Mouse (Mus musculus) CH12.LX (cell line): Measurements from ENCODE around the gene Speer4b. TPM values are rescaled to one million over a fixed set of nuclear protein-coding genes. Genes with fewer than 3 reads are reported as not detected.

Experiments used
- DNase-seq: peaks from one replicate; pipeline ENCODE4 v3.0.0-alpha.2; 2013; ENCODE audit errors: extremely low read depth
- H3K27ac ChIP-seq: 2 replicates; pipeline ENCODE4 v1.5.1; 2012; ENCODE audit warnings: low read depth, mild to moderate bottlenecking, control low read depth, moderate library complexity; ENCODE audit not compliant: insufficient read depth
- H3K27me3 ChIP-seq: replicated peaks from 2 replicates; pipeline ENCODE3; 2012; ENCODE audit warnings: inconsistent platforms
- H3K36me3 ChIP-seq, 2 experiments: replicated peaks in 1 of 2; 2 replicates each; pipeline versions ENCODE3 to v1.6.1; 2012; ENCODE audit warnings: inconsistent platforms in 1 of 2, low read length in 1 of 2, mild to moderate bottlenecking in 1 of 2, mixed read lengths in 1 of 2, moderate library complexity in 1 of 2; ENCODE audit not compliant: control insufficient read depth in 1 of 2, insufficient read depth in 1 of 2
- H3K4me1 ChIP-seq, 2 experiments: 2 replicates each; pipeline ENCODE4 v1.6.1; 2012; ENCODE audit warnings: inconsistent platforms in 1 of 2, moderate library complexity in 1 of 2; ENCODE audit not compliant: insufficient read depth in 2 of 2, control insufficient read depth in 1 of 2
- H3K4me2 ChIP-seq: 2 replicates; pipeline ENCODE4 v1.6.1; 2012; ENCODE audit warnings: low read depth, mild to moderate bottlenecking, control low read depth; ENCODE audit not compliant: poor library complexity, insufficient read depth, severe bottlenecking
- H3K4me3 ChIP-seq, 3 experiments: fragments of 150-350 bp in 1 of 3; sonication (generic) in 1 of 3; replicated peaks in 1 of 3; 2 replicates each; pipeline versions ENCODE3 to v1.5.1; 2011 to 2012; ENCODE audit warnings: low read depth in 2 of 3, low read length in 2 of 3, mild to moderate bottlenecking in 2 of 3, moderate library complexity in 2 of 3, control low read depth in 1 of 3, improper control_type of control experiment in 1 of 3, inconsistent platforms in 1 of 3, mixed read lengths in 1 of 3; ENCODE audit not compliant: poor library complexity in 1 of 3
- H3K79me2 ChIP-seq: replicated peaks from 2 replicates; pipeline ENCODE4 v1.6.1; 2012; ENCODE audit warnings: mild to moderate bottlenecking, moderate library complexity; ENCODE audit not compliant: control insufficient read depth, poor library complexity, insufficient read depth, severe bottlenecking; ENCODE audit errors: extremely low read depth
- H3K9ac ChIP-seq: 2 replicates; pipeline ENCODE4 v1.6.1; 2012; ENCODE audit warnings: low read depth, mild to moderate bottlenecking, control low read depth, moderate library complexity; ENCODE audit not compliant: insufficient read depth
- H3K9me3 ChIP-seq: replicated peaks from 2 replicates; pipeline ENCODE3; 2012; ENCODE audit warnings: low read length, inconsistent platforms, mixed read lengths
- CTCF ChIP-seq, 2 experiments: IDR thresholded peaks in 1 of 2; conservative IDR thresholded peaks in 1 of 2; 2 replicates each; pipeline ENCODE4 v1.5.1; 2011 to 2012; ENCODE audit warnings: low read depth in 2 of 2, low read length in 2 of 2, improper control_type of control experiment in 1 of 2, inconsistent platforms in 1 of 2, mild to moderate bottlenecking in 1 of 2, moderate library complexity in 1 of 2
- EP300 ChIP-seq: IDR thresholded peaks from 2 replicates; pipeline ENCODE4 v1.6.1; 2011; ENCODE audit warnings: low read length, improper control_type of control experiment
- HCFC1 ChIP-seq: IDR thresholded peaks from 2 replicates; pipeline ENCODE4 v1.6.1; 2012; ENCODE audit warnings: low read depth, mild to moderate bottlenecking, inconsistent platforms, low read length, improper control_type of control experiment
- MAFK ChIP-seq: IDR thresholded peaks from 2 replicates; pipeline ENCODE4 v1.6.1; 2011; ENCODE audit warnings: low read length, improper control_type of control experiment; ENCODE audit not compliant: insufficient replicate concordance
- MEF2A ChIP-seq: IDR thresholded peaks from 2 replicates; pipeline ENCODE4 v1.6.1; 2014; ENCODE audit warnings: low read depth, mild to moderate bottlenecking, inconsistent platforms, low read length, improper control_type of control experiment, borderline replicate concordance
- MXI1 ChIP-seq: IDR thresholded peaks from 2 replicates; pipeline ENCODE4 v1.6.1; 2011; ENCODE audit warnings: mild to moderate bottlenecking, low read depth, low read length, improper control_type of control experiment
- MYC ChIP-seq: IDR thresholded peaks from 2 replicates; pipeline ENCODE4 v1.6.1; 2011; ENCODE audit warnings: low read depth, mild to moderate bottlenecking, improper control_type of control experiment, low read length
- NELFE ChIP-seq: IDR thresholded peaks from 2 replicates; pipeline ENCODE4 v1.6.1; 2011; ENCODE audit warnings: low read depth, low read length, improper control_type of control experiment
- NRF1 ChIP-seq: IDR thresholded peaks from 2 replicates; pipeline ENCODE4 v1.6.1; 2014; ENCODE audit warnings: low read depth, mild to moderate bottlenecking, inconsistent platforms, low read length, improper control_type of control experiment, moderate library complexity
- POLR2AphosphoS2 ChIP-seq: IDR thresholded peaks from 2 replicates; pipeline ENCODE4 v1.6.1; 2011; ENCODE audit warnings: low read depth, low read length, improper control_type of control experiment
- RAD21 ChIP-seq: IDR thresholded peaks from 2 replicates; pipeline ENCODE4 v1.6.1; 2011; ENCODE audit warnings: low read depth, mild to moderate bottlenecking, low read length, improper control_type of control experiment, moderate library complexity
- RCOR1 ChIP-seq: conservative IDR thresholded peaks from 2 replicates; pipeline ENCODE4 v1.6.1; 2012; ENCODE audit warnings: low read depth, mild to moderate bottlenecking, inconsistent platforms, low read length, improper control_type of control experiment
- SMC3 ChIP-seq: IDR thresholded peaks from 2 replicates; pipeline ENCODE4 v1.6.1; 2011; ENCODE audit warnings: low read depth, low read length, improper control_type of control experiment
- TCF12 ChIP-seq: IDR thresholded peaks from 2 replicates; pipeline ENCODE4 v1.6.1; 2014; ENCODE audit warnings: low read depth, mild to moderate bottlenecking, inconsistent platforms, low read length, improper control_type of control experiment
- USF1 ChIP-seq: IDR thresholded peaks from 2 replicates; pipeline ENCODE4 v1.6.1; 2014; ENCODE audit warnings: low read depth, mild to moderate bottlenecking, inconsistent platforms, low read length, improper control_type of control experiment
- ZKSCAN1 ChIP-seq: IDR thresholded peaks from 2 replicates; pipeline ENCODE4 v1.6.1; 2012; ENCODE audit warnings: low read depth, inconsistent platforms, low read length, improper control_type of control experiment, borderline replicate concordance
- dilution Hi-C: fragments of 300-500 bp; cut with MboI; formaldehyde crosslinking; loops from 2 replicates; pipeline ENCODE4 v1.14.3; 2020; ENCODE audit warnings: low sequenced_read_pairs; ENCODE audit not compliant: extremely low pct_unique_long_range_greater_than_20kb, extremely low pct_ligation_motif_present
- in situ Hi-C: fragments of 300-500 bp; cut with MboI; formaldehyde crosslinking; loops from 3 replicates; pipeline ENCODE4 v1.14.3; 2019; ENCODE audit warnings: low sequenced_read_pairs, low pct_ligation_motif_present, low pct_unique_long_range_greater_than_20kb, mixed read lengths
- polyA plus RNA-seq: library from polyadenylated mRNA; unstranded; fragments of >175 nt; gene quantifications from 2 replicates; pipeline ENCODE4 v1.2.1, GENCODE M21; 2012; ENCODE audit warnings: low read depth; ENCODE audit not compliant: insufficient read length
- total RNA-seq, 2 experiments: library from RNA; depleted of rRNA; stranded (reverse); fragments of 300-350 nt in 1 of 2; fragments of >200 nt in 1 of 2; gene quantifications; 2 replicates each; pipeline ENCODE4 v1.2.3; 2012 to 2014

Speer4b gene
- total and polyA plus RNA-seq, 3 experiments: not detected

GRCm38 (mm10) chr5:27453201-27453845 lies 47.9 kb downstream of the Speer4b start:
- DNase-seq: no peak
- Histone ChIP-seq H3K4me3 (no peak overlapping the region), H3K4me2 (no peak overlapping the region), H3K9me3 (peaks cover 27% of the 10 kb centered on the region), H3K4me1 (no peaks in the 10 kb centered on the region), H3K36me3 (no peaks in the 10 kb centered on the region), H3K27me3 (no peaks in the 10 kb centered on the region), H3K9ac (no peak overlapping the region), H3K79me2 (no peaks in the 10 kb centered on the region), H3K27ac (no peak overlapping the region)
- TF ChIP-seq RCOR1 (no peak), CTCF (conservative IDR thresholded peaks at IDR 0.05 in 1 of 2, IDR thresholded peaks at IDR 0.05 in 1 of 2; ENCODE audit: low read depth in 2 of 2, low read length in 2 of 2) (no peak), USF1 (no peak), MXI1 (no peak), EP300 (no peak), NELFE (no peak), RAD21 (no peak), HCFC1 (no peak), TCF12 (no peak), MEF2A (no peak), SMC3 (no peak), NRF1 (no peak), MAFK (no peak), POLR2AphosphoS2 (no peak), ZKSCAN1 (no peak), MYC (no peak)
- in situ Hi-C loops (no loop called here), dilution Hi-C loops (no loop called here)
